Mouse (Mus musculus) retina, adult 2 months (tissue): ENCODE data around the gene Lrguk.

Experiments used
- DNase-seq: peaks from one replicate; pipeline ENCODE4 v3.0.0-alpha.2; 2012; ENCODE audit warnings: low read depth, low spot score

Gene Lrguk

GRCm38 (mm10) chr6:34066790-34067189 is 37.5 kb downstream of the Lrguk start:
- no peak for DNase-seq

GRCm38 (mm10) chr6:34067271-34067670 is 38.0 kb downstream of the Lrguk start:
- DNase-seq: no peak

GRCm38 (mm10) chr6:34071936-34072335 is 42.7 kb downstream of the Lrguk start:
- peak; percentile 33 for DNase-seq

- DNase-seq: no peak
Observed at GRCm38 (mm10) chr6:34073931-34074442, 44.7 kb downstream of the Lrguk start.

- DNase-seq: no peak
Observed at GRCm38 (mm10) chr6:34075520-34075919, 46.3 kb downstream of the Lrguk start.

- no peak for DNase-seq
Observed at GRCm38 (mm10) chr6:34083471-34083870, 54.2 kb downstream of the Lrguk start.

- DNase-seq: no peak
Observed at GRCm38 (mm10) chr6:34087701-34088100, 58.5 kb downstream of the Lrguk start.

- no peak for DNase-seq
Observed at GRCm38 (mm10) chr6:34088986-34089385, 59.7 kb downstream of the Lrguk start.

- DNase-seq: no peak
Observed at GRCm38 (mm10) chr6:34091537-34091936, 62.3 kb downstream of the Lrguk start.

GRCm38 (mm10) chr6:34096274-34096673 is 67.0 kb downstream of the Lrguk start:
- DNase-seq: no peak

GRCm38 (mm10) chr6:34096905-34097304 is 67.7 kb downstream of the Lrguk start:
- no peak for DNase-seq

GRCm38 (mm10) chr6:34099725-34100124 is 70.5 kb downstream of the Lrguk start:
- DNase-seq: no peak

- no peak for DNase-seq
Observed at GRCm38 (mm10) chr6:34101531-34102396, 72.5 kb downstream of the Lrguk start.

- DNase-seq: no peak
Observed at GRCm38 (mm10) chr6:34103251-34103920, 74.1 kb downstream of the Lrguk start.

GRCm38 (mm10) chr6:34110571-34110970 is 81.3 kb downstream of the Lrguk start:
- no peak for DNase-seq

- DNase-seq: no peak
Observed at GRCm38 (mm10) chr6:34111406-34111805, 82.2 kb downstream of the Lrguk start.

GRCm38 (mm10) chr6:34116838-34117478 is 87.7 kb downstream of the Lrguk start:
- no peak for DNase-seq

GRCm38 (mm10) chr6:34124401-34124800 is 95.2 kb downstream of the Lrguk start:
- DNase-seq: no peak

GRCm38 (mm10) chr6:34129261-34129660 is 100.0 kb downstream of the Lrguk start:
- DNase-seq: no peak

- DNase-seq: no peak
Observed at GRCm38 (mm10) chr6:34132391-34132790, 103.1 kb downstream of the Lrguk start.

GRCm38 (mm10) chr6:34138366-34138765 is 109.1 kb downstream of the Lrguk start:
- no peak for DNase-seq

GRCm38 (mm10) chr6:34142931-34143330 is 113.7 kb downstream of the Lrguk start:
- DNase-seq: no peak
